Mouse (Mus musculus) lung, embryonic 14.5 days (tissue): Measurements from ENCODE around the gene Sntg2. TPM values are rescaled to one million over a fixed set of nuclear protein-coding genes. Genes with fewer than 3 reads are reported as not detected.

Experiments
- ATAC-seq: fragments of 200-750 bp; cut with Nextera tagmentation; 2 replicates; pipeline ENCODE4 v1.8.0; 2017; ENCODE audit warnings: mild to moderate bottlenecking, moderate TSS enrichment, moderate library complexity; ENCODE audit not compliant: insufficient read depth
- DNase-seq: peaks from one replicate; pipeline ENCODE4 v3.0.0-alpha.2; 2015
- H3K27ac ChIP-seq: fragments of 300-500 bp; sonication (generic); 2 replicates; pipeline ENCODE4 v1.5.1; 2014; ENCODE audit warnings: low read depth, mild to moderate bottlenecking, moderate library complexity
- H3K27me3 ChIP-seq: fragments of 300-500 bp; sonication (generic); 2 replicates; pipeline ENCODE4 v1.6.1; 2014; ENCODE audit warnings: low read length, control low read depth; ENCODE audit not compliant: insufficient read depth
- H3K36me3 ChIP-seq: fragments of 300-500 bp; sonication (generic); 2 replicates; pipeline ENCODE4 v1.6.1; 2014; ENCODE audit warnings: control low read depth; ENCODE audit not compliant: insufficient read depth
- H3K4me1 ChIP-seq: fragments of 300-500 bp; sonication (generic); 2 replicates; pipeline ENCODE4 v1.6.1; 2014; ENCODE audit warnings: antibody characterized with exemption, control low read depth; ENCODE audit not compliant: insufficient read depth
- H3K4me2 ChIP-seq: fragments of 300-500 bp; sonication (generic); 2 replicates; pipeline ENCODE4 v1.6.1; 2014; ENCODE audit warnings: mild to moderate bottlenecking
- H3K4me3 ChIP-seq: fragments of 300-500 bp; sonication (generic); 2 replicates; pipeline ENCODE4 v1.5.1; 2014; ENCODE audit warnings: low read depth, low read length
- H3K9ac ChIP-seq: fragments of 300-500 bp; sonication (generic); 2 replicates; pipeline ENCODE4 v1.6.1; 2014
- H3K9me3 ChIP-seq: fragments of 300-500 bp; sonication (generic); 2 replicates; pipeline ENCODE4 v1.6.1; 2016; ENCODE audit warnings: low read depth, low read length, control low read depth
- CTCF ChIP-seq: IDR thresholded peaks from 2 replicates; pipeline ENCODE4 v1.5.1; 2016; ENCODE audit warnings: antibody characterized with exemption, low read depth
- WGBS: fragments of 180-500 bp; shearing (Covaris S2); extraction: QIAGEN DNeasy Blood & Tissue Kit; methylation state at CpG from one replicate; pipeline ENCODE4 v1.1.7; 2014; 5-methylcytosine and 5-hydroxymethylcytosine counted together
- polyA plus RNA-seq: library from polyadenylated mRNA; unstranded; fragments of >200 nt; fragmentation: Nextera tagmentation; extraction: Ambion mirVana; gene quantifications from 2 replicates; pipeline ENCODE4 v1.2.1, GENCODE M21; 2014

The Sntg2 gene
- polyA plus RNA-seq, 1 experiment from 2014 or later, result 11.6 TPM

- no peak for TF ChIP-seq CTCF
- H3K9me3 ChIP-seq, result no peaks in the 10 kb centered on the region
- H3K4me1 ChIP-seq, result no peaks in the 10 kb centered on the region
- H3K27me3 ChIP-seq, result no peaks in the 10 kb centered on the region
- no peak overlapping the region for H3K4me3 ChIP-seq
- 77% methylated on average over 5 of the region's 5 CpGs for WGBS
- no peak for DNase-seq
- H3K9ac ChIP-seq, result no peak overlapping the region
- no peak overlapping the region for H3K27ac ChIP-seq
- no peak for ATAC-seq
- H3K36me3 ChIP-seq, result no peaks in the 10 kb centered on the region
- no peak overlapping the region for H3K4me2 ChIP-seq
Observed at GRCm38 (mm10) chr12:30336301-30336700, 36.9 kb downstream of the Sntg2 start.

- H3K9ac ChIP-seq, result no peak overlapping the region
- H3K4me2 ChIP-seq, result no peak overlapping the region
- H3K36me3 ChIP-seq, result no peaks in the 10 kb centered on the region
- DNase-seq (no peak), ATAC-seq (no peak)
- no peak overlapping the region for H3K27ac ChIP-seq
- WGBS, result 85% methylated on average over 2 of the region's 2 CpGs
- H3K9me3 ChIP-seq, result no peaks in the 10 kb centered on the region
- H3K4me3 ChIP-seq, result no peak overlapping the region
- no peaks in the 10 kb centered on the region for H3K27me3 ChIP-seq
- H3K4me1 ChIP-seq, result no peaks in the 10 kb centered on the region
- TF ChIP-seq CTCF, result no peak
Observed at GRCm38 (mm10) chr12:30334502-30334901, 38.7 kb downstream of the Sntg2 start.

GRCm38 (mm10) chr12:30317971-30318370, 55.2 kb downstream of the Sntg2 start:
- H3K4me2 ChIP-seq, result no peak overlapping the region

GRCm38 (mm10) chr12:30313021-30313420, 60.2 kb downstream of the Sntg2 start:
- Histone ChIP-seq H3K4me1 (peaks cover 10% of the 10 kb centered on the region; the same call in 1 of the 2 replicates), H3K27ac (no peak overlapping the region), H3K4me2 (no peak overlapping the region), H3K9ac (no peak overlapping the region), H3K9me3 (no peaks in the 10 kb centered on the region), H3K4me3 (no peak overlapping the region), H3K27me3 (no peaks in the 10 kb centered on the region), H3K36me3 (no peaks in the 10 kb centered on the region)
- TF ChIP-seq CTCF, result no peak
- ATAC-seq, result no peak
- DNase-seq, result no peak

More at GRCm38 (mm10) chr12:30317971-30318370, 55.2 kb downstream of the Sntg2 start:
- no peak for TF ChIP-seq CTCF
- WGBS, result 27% methylated on average over 2 of the region's 2 CpGs
- H3K4me3 ChIP-seq, result no peak overlapping the region
- H3K27ac ChIP-seq, result no peak overlapping the region
- H3K36me3 ChIP-seq, result no peaks in the 10 kb centered on the region
- H3K9ac ChIP-seq, result no peak overlapping the region
- DNase-seq, result peak; percentile 42
- H3K27me3 ChIP-seq, result no peaks in the 10 kb centered on the region
- H3K4me1 ChIP-seq, result no peaks in the 10 kb centered on the region
- ATAC-seq, result no peak; the same call in 1 of the 2 replicates
- H3K9me3 ChIP-seq, result no peaks in the 10 kb centered on the region

- WGBS, result 28% methylated on average over 5 of the region's 5 CpGs
- Histone ChIP-seq H3K36me3 (no peaks in the 10 kb centered on the region), H3K9ac (no peak overlapping the region), H3K4me1 (peaks cover 10% of the 10 kb centered on the region; the same call in 1 of the 2 replicates), H3K27ac (no peak overlapping the region), H3K27me3 (no peaks in the 10 kb centered on the region), H3K4me2 (no peak overlapping the region), H3K4me3 (no peak overlapping the region), H3K9me3 (no peaks in the 10 kb centered on the region)
- DNase-seq (peak; percentile 85), ATAC-seq (peak; percentile 85; the same call in 1 of the 2 replicates)
- TF ChIP-seq CTCF, result no peak
Observed at GRCm38 (mm10) chr12:30308197-30308939, 64.8 kb downstream of the Sntg2 start.

- ATAC-seq (no peak), DNase-seq (no peak)
- WGBS, result 68% methylated on average over 13 of the region's 13 CpGs
- H3K9me3 ChIP-seq, result no peaks in the 10 kb centered on the region
- TF ChIP-seq CTCF, result no peak
- no peaks in the 10 kb centered on the region for H3K4me1 ChIP-seq
- H3K27ac ChIP-seq, result no peak overlapping the region
- H3K9ac ChIP-seq, result no peak overlapping the region
- H3K27me3 ChIP-seq, result no peaks in the 10 kb centered on the region
- H3K4me3 ChIP-seq, result no peak overlapping the region
- no peaks in the 10 kb centered on the region for H3K36me3 ChIP-seq
- H3K4me2 ChIP-seq, result no peak overlapping the region
Observed at GRCm38 (mm10) chr12:30292724-30293560, 80.2 kb downstream of the Sntg2 start.
